In genomic region chr5:104333231-104333640, GRCm38 (mm10) we compare ENCODE assay signal across 9 mouse cellular contexts. TPM values are rescaled to one million over a fixed set of nuclear protein-coding genes. Genes with fewer than 3 reads are reported as not detected.
DNase-seq lines count a peak whose midpoint lies in the region; ATAC-seq lines count a peak whose summit lies in the region.
"Had no signal": no experiment of that assay in that cellular context is flagged by ENCODE, and none has a peak within 500 bp of the region (broad histone marks: within the 10 kb centered on the region; RNA-seq: fewer than 3 reads in every experiment).

No protein-coding gene starts in this region.

- no peaks in the 10 kb centered on the region for H3K9me3 ChIP-seq in kidney, embryonic 14.5 days (ENCODE audit: control insufficient read depth, low read length)
- H3K9me3 ChIP-seq in liver, embryonic 16.5 days (replicated peaks; ENCODE audit: control insufficient read depth, low read length): no peaks in the 10 kb centered on the region
- no peaks in the 10 kb centered on the region for H3K9me3 ChIP-seq in neural tube, embryonic 12.5 days

- H3K9ac ChIP-seq in kidney, embryonic 14.5 days (ENCODE audit: low read depth, low read length): no peak overlapping the region
- no peak overlapping the region for H3K9ac ChIP-seq in liver, embryonic 16.5 days (ENCODE audit: low read depth, low read length)
- no peak overlapping the region for H3K9ac ChIP-seq in neural tube, embryonic 12.5 days

- H3K4me3 ChIP-seq in kidney, embryonic 14.5 days (ENCODE audit: low read length): no peak overlapping the region
- H3K4me3 ChIP-seq in liver, embryonic 16.5 days (ENCODE audit: low read depth, low read length): no peak overlapping the region
- H3K4me3 ChIP-seq in neural tube, embryonic 12.5 days: no peak overlapping the region

- H3K27ac ChIP-seq in kidney, embryonic 14.5 days (ENCODE audit: low read depth, low read length): no peak overlapping the region
- no peak overlapping the region for H3K27ac ChIP-seq in liver, embryonic 16.5 days (ENCODE audit: low read length)
- H3K27ac ChIP-seq in neural tube, embryonic 12.5 days: no peak overlapping the region

- 40% methylated on average over 7 of the region's 7 CpGs for WGBS in kidney, embryonic 14.5 days
- 21% methylated on average over 7 of the region's 7 CpGs for WGBS in liver, embryonic 16.5 days (ENCODE audit: insufficient replicate concordance)
- 51% methylated on average over 7 of the region's 7 CpGs for WGBS in neural tube, embryonic 12.5 days

- no peaks in the 10 kb centered on the region for H3K27me3 ChIP-seq in kidney, embryonic 14.5 days (ENCODE audit: control insufficient read depth, insufficient read depth, low read length)
- no peaks in the 10 kb centered on the region for H3K27me3 ChIP-seq in liver, embryonic 16.5 days (ENCODE audit: control insufficient read depth, insufficient read depth, low read depth, low read length)
- 0 out of 2 replicates have a peak, but pooled peaks cover 6% of the 10 kb centered on the region for H3K27me3 ChIP-seq in neural tube, embryonic 12.5 days (replicated peaks)

- no peaks in the 10 kb centered on the region for H3K36me3 ChIP-seq in kidney, embryonic 14.5 days (ENCODE audit: control insufficient read depth, insufficient read depth, low read length)
- H3K36me3 ChIP-seq in liver, embryonic 16.5 days (ENCODE audit: control insufficient read depth, insufficient read depth): no peaks in the 10 kb centered on the region
- no peaks in the 10 kb centered on the region for H3K36me3 ChIP-seq in neural tube, embryonic 12.5 days

- no peaks in the 10 kb centered on the region for H3K4me1 ChIP-seq in kidney, embryonic 14.5 days (ENCODE audit: control insufficient read depth, insufficient read depth, low read length)
- no peaks in the 10 kb centered on the region for H3K4me1 ChIP-seq in liver, embryonic 16.5 days (ENCODE audit: control insufficient read depth, low read depth, low read length)
- H3K4me1 ChIP-seq in neural tube, embryonic 12.5 days: no peaks in the 10 kb centered on the region

- H3K4me2 ChIP-seq in kidney, embryonic 14.5 days (replicated peaks; ENCODE audit: low read depth, low read length): no peak overlapping the region
- peak overlapping the region; percentile 39 for H3K4me2 ChIP-seq in liver, embryonic 16.5 days (ENCODE audit: low read depth, low read length)
- no peak overlapping the region for H3K4me2 ChIP-seq in neural tube, embryonic 12.5 days (replicated peaks)

- DNase-seq in 3T3-L1 (ENCODE audit: low read depth, low spot score) (peak; percentile 89), MEL-GATA-1-ER (ENCODE audit: extremely low read depth, low read depth) (peak; percentile 41)
- peak; percentile 17 to 60 for DNase-seq in cerebellum, postnatal 25 days
- no peak for DNase-seq in yolk sac, embryonic 10.5 days (ENCODE audit: low spot score)

- peak; percentile 67 for ATAC-seq in granulocyte monocyte progenitor cell, adult 5-6 weeks (replicated peaks; ENCODE audit: poor library complexity, severe bottlenecking)
- ATAC-seq in kidney, embryonic 14.5 days (ENCODE audit: low FRiP score, low TSS enrichment): peak; percentile 82
- ATAC-seq in liver, embryonic 16.5 days (ENCODE audit: low read depth): peak; percentile 35; the same call in 1 of the 2 replicates
- peak; percentile 59 for ATAC-seq in neural tube, embryonic 12.5 days (ENCODE audit: low FRiP score, low read depth)

RNA-seq across cellular contexts. Expression of gene Mepe, which starts 8.1 kb away (rescaled TPM):
- total RNA-seq in granulocyte monocyte progenitor cell, adult 5-6 weeks (2014; fragmentation: Nextera tagmentation): not detected in 2 replicates
- not detected in 2 replicates for total RNA-seq in granulocyte monocyte progenitor cell, adult 5-6 weeks (2017)
- not detected in 2 replicates for polyA plus RNA-seq in kidney, embryonic 14.5 days (2014; fragmentation: Nextera tagmentation; extraction: Ambion mirVana)
- not detected in 2 replicates for polyA plus RNA-seq in liver, embryonic 16.5 days (2015; fragmentation: Nextera tagmentation; extraction: Ambion mirVana)
- polyA plus RNA-seq in neural tube, embryonic 12.5 days (2016; fragmentation: Nextera tagmentation; extraction: Ambion mirVana): not detected in 2 replicates
- polyA plus RNA-seq: frontal cortex, adult 2 months had no signal

RNA-seq across cellular contexts. Expression of gene Ibsp, which starts 34.3 kb away (rescaled TPM):
- total RNA-seq in granulocyte monocyte progenitor cell, adult 5-6 weeks (2014; fragmentation: Nextera tagmentation): not detected in 2 replicates
- total RNA-seq in granulocyte monocyte progenitor cell, adult 5-6 weeks (2017): 1.0 TPM in 1 of 2 replicates, not detected in the other
- polyA plus RNA-seq in kidney, embryonic 14.5 days (2014; fragmentation: Nextera tagmentation; extraction: Ambion mirVana): not detected in 2 replicates
- polyA plus RNA-seq in liver, embryonic 16.5 days (2015; fragmentation: Nextera tagmentation; extraction: Ambion mirVana): not detected in 2 replicates
- not detected in 2 replicates for polyA plus RNA-seq in neural tube, embryonic 12.5 days (2016; fragmentation: Nextera tagmentation; extraction: Ambion mirVana)
